Mouse (Mus musculus) kidney, adult 2 months (tissue): ENCODE measurements around the gene Gclc.

Experiments
- CTCF ChIP-seq: fragments of 200-500 bp; conservative IDR thresholded peaks from 2 replicates; pipeline ENCODE4 v1.5.1; 2011; ENCODE audit warnings: low read depth, mild to moderate bottlenecking, control low read depth, low read length, moderate library complexity, mixed read lengths; ENCODE audit not compliant: insufficient read depth, insufficient read length
- POLR2A ChIP-seq: fragments of 200-500 bp; IDR thresholded peaks from one replicate; pipeline ENCODE4 v1.6.1; 2011; ENCODE audit warnings: low read depth, low read length, control low read depth

DNA sequence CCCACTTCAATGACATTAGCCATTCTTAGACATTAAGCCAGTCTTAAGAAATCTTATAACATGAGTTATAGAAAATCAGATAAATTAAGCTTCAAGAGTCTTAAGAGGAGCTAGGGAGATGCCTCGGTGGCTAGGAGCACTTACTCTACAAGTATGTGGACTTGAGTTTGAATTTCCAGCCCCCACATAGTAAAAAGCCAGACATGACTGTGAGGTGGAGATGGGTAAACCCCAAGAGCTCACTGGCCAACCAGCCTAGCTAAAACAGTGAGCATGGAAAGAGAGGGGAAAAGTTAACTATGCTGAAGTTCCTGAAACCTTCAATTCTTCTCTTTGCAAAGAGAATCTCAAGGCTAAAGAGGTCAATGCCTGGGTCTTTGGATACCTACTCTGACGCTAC lies 27.3 kb upstream of the Gclc start:
- TF ChIP-seq CTCF (no peak), POLR2A (no peak)
